Mouse (Mus musculus) cerebellum, adult 2 months (tissue): ENCODE measurements around the gene Unc80.

Source experiments
- CTCF ChIP-seq: fragments of 200-500 bp; IDR thresholded peaks from 2 replicates; pipeline ENCODE4 v1.5.1; 2011; ENCODE audit warnings: low read depth, mild to moderate bottlenecking, control low read depth, low read length, moderate library complexity, borderline replicate concordance; ENCODE audit not compliant: insufficient read depth
- POLR2A ChIP-seq: fragments of 200-500 bp; IDR thresholded peaks from 2 replicates; pipeline ENCODE4 v1.6.1; 2011; ENCODE audit warnings: low read length, control low read depth, borderline replicate concordance; ENCODE audit not compliant: insufficient read depth

DNA sequence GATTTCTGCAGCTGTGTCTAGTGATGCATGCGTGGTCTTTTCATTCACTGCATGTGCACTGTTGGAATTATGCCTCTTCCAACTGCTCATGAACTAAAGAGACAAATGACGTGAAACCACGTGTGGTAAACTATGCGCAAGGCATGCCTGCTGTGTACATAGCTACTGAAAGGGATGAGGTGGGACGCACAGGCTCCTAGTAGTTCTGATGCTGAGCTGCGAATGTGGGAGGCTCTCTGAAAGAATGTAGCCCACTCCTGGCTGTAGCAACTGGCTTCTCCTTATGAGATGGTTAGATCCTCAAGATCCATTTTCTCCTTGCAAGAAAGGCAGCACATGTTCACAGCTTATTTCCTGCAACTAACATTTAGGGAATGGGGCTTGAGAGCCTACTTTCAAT lies 24.9 kb downstream of the Unc80 start:
- no peak for TF ChIP-seq POLR2A
- no peak for TF ChIP-seq CTCF
